Mouse (Mus musculus): ENCODE data around the gene Bmpr2. TPM values are rescaled to one million over a fixed set of nuclear protein-coding genes. Genes with fewer than 3 reads are reported as not detected.

Bmpr2 gene
- polyA plus RNA-seq, 1 experiment from 2014 or later: 12.7 TPM

- no peak overlapping the region for H3K27ac ChIP-seq (ENCODE audit: low read depth, low read length)
- no peak for ATAC-seq (replicated peaks; ENCODE audit: insufficient number of reproducible peaks, low FRiP score, low TSS enrichment)
- H3K9me3 ChIP-seq (replicated peaks; ENCODE audit: control insufficient read depth, low read length): no peaks in the 10 kb centered on the region
- no peaks in the 10 kb centered on the region for H3K27me3 ChIP-seq (ENCODE audit: control insufficient read depth, insufficient read depth, low read length)
- no peak overlapping the region for H3K4me3 ChIP-seq (ENCODE audit: low read depth, low read length)
- WGBS (ENCODE audit: insufficient replicate concordance): 46% methylated on average over 4 of the region's 4 CpGs
- H3K4me1 ChIP-seq (ENCODE audit: control insufficient read depth, insufficient read depth, low read length): no peaks in the 10 kb centered on the region; the same call in 1 of the 2 replicates
- H3K36me3 ChIP-seq (ENCODE audit: control insufficient read depth, insufficient read depth, low read length): no peaks in the 10 kb centered on the region
- no peak overlapping the region for H3K9ac ChIP-seq (ENCODE audit: low read depth, low read length)
- H3K4me2 ChIP-seq: no peak overlapping the region
These were observed 132.3 kb downstream of the Bmpr2 start for GRCm38 (mm10) chr1:59895456-59895855.

- H3K9ac ChIP-seq (ENCODE audit: low read depth, low read length): no peak overlapping the region
- peaks cover 3% of the 10 kb centered on the region for H3K4me1 ChIP-seq (ENCODE audit: control insufficient read depth, insufficient read depth, low read length)
- no peaks in the 10 kb centered on the region for H3K36me3 ChIP-seq (ENCODE audit: control insufficient read depth, insufficient read depth, low read length)
- H3K4me3 ChIP-seq (ENCODE audit: low read depth, low read length): no peak overlapping the region
- no peak overlapping the region for H3K27ac ChIP-seq (ENCODE audit: low read depth, low read length)
- H3K27me3 ChIP-seq (ENCODE audit: control insufficient read depth, insufficient read depth, low read length): no peaks in the 10 kb centered on the region
- no peak overlapping the region for H3K4me2 ChIP-seq
- no peaks in the 10 kb centered on the region for H3K9me3 ChIP-seq (replicated peaks; ENCODE audit: control insufficient read depth, low read length)
- ATAC-seq (replicated peaks; ENCODE audit: insufficient number of reproducible peaks, low FRiP score, low TSS enrichment): no peak
- 65% methylated on average over 5 of the region's 5 CpGs for WGBS (ENCODE audit: insufficient replicate concordance)
These were observed 134.1 kb downstream of the Bmpr2 start for GRCm38 (mm10) chr1:59897147-59897798.

DNA sequence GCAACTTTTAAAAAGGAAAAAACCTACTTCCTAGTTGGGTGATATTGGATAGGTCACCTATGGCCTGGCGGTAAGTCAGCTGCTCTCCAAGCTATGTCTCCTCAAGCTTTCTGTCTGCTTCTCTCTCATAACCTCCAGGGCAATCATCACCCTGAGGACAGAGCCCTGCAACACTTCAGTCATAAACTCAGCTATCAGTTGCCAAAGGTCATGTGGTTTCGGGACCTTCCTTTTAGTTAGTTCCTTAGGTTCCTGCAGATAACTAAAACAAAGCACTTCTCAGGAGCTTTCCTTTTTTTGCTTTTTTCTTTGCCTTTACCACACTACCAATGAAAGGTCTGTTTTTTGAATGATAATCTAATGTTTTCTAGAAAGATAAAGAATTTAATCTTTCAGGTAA lies 136.5 kb downstream of the Bmpr2 start:
- no peak overlapping the region for H3K9ac ChIP-seq (ENCODE audit: low read depth, low read length)
- peaks cover 3% of the 10 kb centered on the region for H3K4me1 ChIP-seq (ENCODE audit: control insufficient read depth, insufficient read depth, low read length)
- H3K9me3 ChIP-seq (replicated peaks; ENCODE audit: control insufficient read depth, low read length): no peaks in the 10 kb centered on the region
- no peak overlapping the region for H3K4me3 ChIP-seq (ENCODE audit: low read depth, low read length)
- no peak overlapping the region for H3K27ac ChIP-seq (ENCODE audit: low read depth, low read length)
- no peaks in the 10 kb centered on the region for H3K27me3 ChIP-seq (ENCODE audit: control insufficient read depth, insufficient read depth, low read length)
- ATAC-seq (replicated peaks; ENCODE audit: insufficient number of reproducible peaks, low FRiP score, low TSS enrichment): no peak
- no peak overlapping the region for H3K4me2 ChIP-seq
- H3K36me3 ChIP-seq (ENCODE audit: control insufficient read depth, insufficient read depth, low read length): no peaks in the 10 kb centered on the region
- 28% methylated on average over 2 of the region's 2 CpGs for WGBS (ENCODE audit: insufficient replicate concordance)

DNA sequence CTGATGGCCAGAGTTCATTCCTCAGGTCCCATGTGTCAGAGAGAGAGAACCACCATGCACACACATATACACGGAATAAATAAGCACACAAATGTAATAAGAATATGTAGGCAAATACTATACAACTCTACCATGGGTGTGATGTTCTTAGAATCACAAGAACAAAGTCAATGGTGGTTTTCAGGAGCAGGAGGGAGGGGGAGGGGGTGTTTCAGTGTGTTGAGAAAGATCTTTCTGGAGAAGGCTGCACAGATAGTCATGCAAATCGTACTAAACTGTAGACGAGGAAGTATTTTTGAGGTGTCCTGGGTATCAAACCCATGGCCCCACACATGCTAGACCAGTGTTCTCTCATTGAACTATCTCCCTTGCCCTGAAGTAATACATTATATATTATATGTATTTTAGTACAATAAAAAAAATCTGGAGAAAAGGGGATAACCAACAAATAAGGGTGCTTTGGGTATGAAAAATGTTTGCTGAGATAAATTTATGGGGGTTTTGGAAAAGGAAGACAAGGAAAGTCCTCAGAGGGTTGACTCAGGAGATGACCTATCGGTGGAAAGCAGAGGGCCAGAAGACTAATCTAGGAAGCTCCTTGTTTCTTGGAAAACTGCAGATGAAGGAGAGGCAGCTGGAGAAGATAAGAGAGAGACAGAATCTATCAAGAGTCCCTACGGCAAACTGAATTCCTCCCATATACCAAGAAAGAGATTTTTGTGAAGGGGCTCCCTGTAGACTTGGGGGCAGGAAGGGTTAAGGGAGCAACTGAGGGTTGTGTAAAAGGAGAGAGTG lies 138.1 kb downstream of the Bmpr2 start:
- Histone ChIP-seq H3K4me2 (no peak overlapping the region), H3K36me3 (ENCODE audit: control insufficient read depth, insufficient read depth, low read length) (no peaks in the 10 kb centered on the region), H3K9ac (ENCODE audit: low read depth, low read length) (no peak overlapping the region), H3K9me3 (replicated peaks; ENCODE audit: control insufficient read depth, low read length) (no peaks in the 10 kb centered on the region), H3K27me3 (ENCODE audit: control insufficient read depth, insufficient read depth, low read length) (no peaks in the 10 kb centered on the region), H3K27ac (ENCODE audit: low read depth, low read length) (no peak overlapping the region), H3K4me3 (ENCODE audit: low read depth, low read length) (no peak overlapping the region), H3K4me1 (ENCODE audit: control insufficient read depth, insufficient read depth, low read length) (peaks cover 3% of the 10 kb centered on the region)
- no peak for ATAC-seq (replicated peaks; ENCODE audit: insufficient number of reproducible peaks, low FRiP score, low TSS enrichment)
- 74% methylated on average over 5 of the region's 5 CpGs for WGBS (ENCODE audit: insufficient replicate concordance)

GRCm38 (mm10) chr1:59902634-59903033 lies 139.4 kb downstream of the Bmpr2 start:
- Histone ChIP-seq H3K36me3 (ENCODE audit: control insufficient read depth, insufficient read depth, low read length) (no peaks in the 10 kb centered on the region), H3K4me3 (ENCODE audit: low read depth, low read length) (no peak overlapping the region), H3K27ac (ENCODE audit: low read depth, low read length) (no peak overlapping the region), H3K9me3 (replicated peaks; ENCODE audit: control insufficient read depth, low read length) (no peaks in the 10 kb centered on the region), H3K27me3 (ENCODE audit: control insufficient read depth, insufficient read depth, low read length) (no peaks in the 10 kb centered on the region), H3K4me2 (no peak overlapping the region), H3K4me1 (ENCODE audit: control insufficient read depth, insufficient read depth, low read length) (peaks cover 3% of the 10 kb centered on the region), H3K9ac (ENCODE audit: low read depth, low read length) (no peak overlapping the region)
- ATAC-seq (replicated peaks; ENCODE audit: insufficient number of reproducible peaks, low FRiP score, low TSS enrichment): no peak
- WGBS (ENCODE audit: insufficient replicate concordance): 41% methylated on average over 3 of the region's 3 CpGs

DNA sequence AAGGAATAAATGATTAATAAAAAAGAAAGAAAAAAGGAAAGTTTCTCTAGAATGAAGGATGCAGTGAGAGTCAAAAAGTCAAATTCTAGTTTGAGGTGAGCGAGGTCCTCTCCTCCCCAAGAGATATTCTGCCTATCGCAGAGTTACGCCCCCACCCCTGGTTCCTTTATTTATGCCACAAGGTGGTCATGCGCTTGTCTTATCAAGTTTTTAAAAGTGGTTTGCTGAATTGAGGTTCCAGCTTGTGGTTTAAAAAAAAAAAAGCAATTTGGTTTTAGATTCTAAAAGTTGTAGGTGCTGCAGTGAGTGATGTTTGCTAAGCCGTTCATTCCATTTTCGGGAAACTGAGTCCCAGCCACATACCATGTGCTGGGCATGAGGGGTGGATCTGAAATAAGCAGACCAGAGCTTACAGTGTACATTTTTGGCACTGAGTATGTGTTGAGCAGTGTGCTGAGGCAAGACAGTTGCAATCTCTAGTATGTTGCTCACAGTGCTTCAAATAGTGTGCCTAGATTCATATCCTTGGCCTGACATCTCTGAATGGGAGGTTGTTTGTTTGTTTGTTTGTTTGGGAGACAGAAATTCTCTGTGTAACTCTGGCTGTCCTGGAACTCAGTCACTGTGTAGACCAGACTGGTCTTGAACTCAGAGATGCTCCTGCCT lies 141.6 kb downstream of the Bmpr2 start:
- Histone ChIP-seq H3K4me1 (ENCODE audit: control insufficient read depth, insufficient read depth, low read length) (peaks cover 3% of the 10 kb centered on the region; the same call in 1 of the 2 replicates), H3K36me3 (ENCODE audit: control insufficient read depth, insufficient read depth, low read length) (no peaks in the 10 kb centered on the region), H3K27me3 (ENCODE audit: control insufficient read depth, insufficient read depth, low read length) (no peaks in the 10 kb centered on the region), H3K27ac (ENCODE audit: low read depth, low read length) (no peak overlapping the region), H3K4me2 (no peak overlapping the region), H3K4me3 (ENCODE audit: low read depth, low read length) (no peak overlapping the region), H3K9me3 (replicated peaks; ENCODE audit: control insufficient read depth, low read length) (no peaks in the 10 kb centered on the region), H3K9ac (ENCODE audit: low read depth, low read length) (no peak overlapping the region)
- ATAC-seq (replicated peaks; ENCODE audit: insufficient number of reproducible peaks, low FRiP score, low TSS enrichment): no peak
- 93% methylated on average over 6 of the region's 6 CpGs for WGBS (ENCODE audit: insufficient replicate concordance)

- H3K9me3 ChIP-seq (replicated peaks; ENCODE audit: control insufficient read depth, low read length): no peaks in the 10 kb centered on the region
- no peaks in the 10 kb centered on the region for H3K36me3 ChIP-seq (ENCODE audit: control insufficient read depth, insufficient read depth, low read length)
- 66% methylated on average over 2 of the region's 2 CpGs for WGBS (ENCODE audit: insufficient replicate concordance)
- no peak overlapping the region for H3K4me2 ChIP-seq
- ATAC-seq (replicated peaks; ENCODE audit: insufficient number of reproducible peaks, low FRiP score, low TSS enrichment): no peak
- H3K27me3 ChIP-seq (ENCODE audit: control insufficient read depth, insufficient read depth, low read length): no peaks in the 10 kb centered on the region
- H3K4me1 ChIP-seq (ENCODE audit: control insufficient read depth, insufficient read depth, low read length): peaks cover 3% of the 10 kb centered on the region; the same call in 1 of the 2 replicates
- no peak overlapping the region for H3K9ac ChIP-seq (ENCODE audit: low read depth, low read length)
- H3K4me3 ChIP-seq (ENCODE audit: low read depth, low read length): no peak overlapping the region
- no peak overlapping the region for H3K27ac ChIP-seq (ENCODE audit: low read depth, low read length)
These were observed 142.7 kb downstream of the Bmpr2 start for GRCm38 (mm10) chr1:59905916-59906315.

- H3K9me3 ChIP-seq (replicated peaks; ENCODE audit: control insufficient read depth, low read length): no peaks in the 10 kb centered on the region
- 87% methylated on average over 13 of the region's 13 CpGs for WGBS (ENCODE audit: insufficient replicate concordance)
These were observed 143.8 kb downstream of the Bmpr2 start for GRCm38 (mm10) chr1:59906819-59907521.

More at GRCm38 (mm10) chr1:59906819-59907521, 143.8 kb downstream of the Bmpr2 start:
- no peaks in the 10 kb centered on the region for H3K27me3 ChIP-seq (ENCODE audit: control insufficient read depth, insufficient read depth, low read length)
- no peak overlapping the region for H3K27ac ChIP-seq (ENCODE audit: low read depth, low read length)
- no peak overlapping the region for H3K9ac ChIP-seq (ENCODE audit: low read depth, low read length)
- no peak overlapping the region for H3K4me3 ChIP-seq (ENCODE audit: low read depth, low read length)
- H3K36me3 ChIP-seq (ENCODE audit: control insufficient read depth, insufficient read depth, low read length): no peaks in the 10 kb centered on the region
- H3K4me1 ChIP-seq (ENCODE audit: control insufficient read depth, insufficient read depth, low read length): no peaks in the 10 kb centered on the region
- H3K4me2 ChIP-seq: no peak overlapping the region
- no peak for ATAC-seq (replicated peaks; ENCODE audit: insufficient number of reproducible peaks, low FRiP score, low TSS enrichment)

Data from heart, embryonic 11.5 days (tissue).